Mouse (Mus musculus): ENCODE measurements around the gene Gstm7. TPM values are rescaled to one million over a fixed set of nuclear protein-coding genes. Genes with fewer than 3 reads are reported as not detected.

The Gstm7 gene
- polyA plus RNA-seq, 1 experiment from 2014 or later: 54.6 TPM

GRCm38 (mm10) chr3:107941261-107941660 is 9.6 kb upstream of the Gstm7 start:
- H3K27ac ChIP-seq: no peak overlapping the region
- 0 out of 2 replicates have a peak, but pooled peaks cover 6% of the 10 kb centered on the region for H3K4me1 ChIP-seq (replicated peaks; ENCODE audit: control insufficient read depth, insufficient read depth, low read length)
- no peaks in the 10 kb centered on the region for H3K36me3 ChIP-seq (replicated peaks; ENCODE audit: control insufficient read depth, insufficient read depth)
- ATAC-seq (ENCODE audit: low FRiP score) (no peak), DNase-seq (ENCODE audit: low spot score) (no peak)
- no peaks in the 10 kb centered on the region for H3K9me3 ChIP-seq (ENCODE audit: control insufficient read depth, low read length)
- H3K9ac ChIP-seq: no peak overlapping the region
- WGBS: 60% methylated on average over 4 of the region's 4 CpGs
- no peak overlapping the region for H3K4me2 ChIP-seq (replicated peaks)
- H3K4me3 ChIP-seq (replicated peaks; ENCODE audit: low read length): no peak overlapping the region
- no peaks in the 10 kb centered on the region for H3K27me3 ChIP-seq (ENCODE audit: control insufficient read depth, insufficient read depth, low read length)

GRCm38 (mm10) chr3:107940524-107940923 is 8.9 kb upstream of the Gstm7 start:
- H3K9ac ChIP-seq: no peak overlapping the region
- H3K4me1 ChIP-seq (replicated peaks; ENCODE audit: control insufficient read depth, insufficient read depth, low read length): 0 out of 2 replicates have a peak, but pooled peaks cover 6% of the 10 kb centered on the region
- H3K27me3 ChIP-seq (ENCODE audit: control insufficient read depth, insufficient read depth, low read length): no peaks in the 10 kb centered on the region
- ATAC-seq (ENCODE audit: low FRiP score) (no peak), DNase-seq (ENCODE audit: low spot score) (no peak)
- no peak overlapping the region for H3K4me2 ChIP-seq (replicated peaks)
- H3K36me3 ChIP-seq (replicated peaks; ENCODE audit: control insufficient read depth, insufficient read depth): no peaks in the 10 kb centered on the region
- H3K27ac ChIP-seq: no peak overlapping the region
- 77% methylated on average over 7 of the region's 7 CpGs for WGBS
- no peak overlapping the region for H3K4me3 ChIP-seq (replicated peaks; ENCODE audit: low read length)
- H3K9me3 ChIP-seq (ENCODE audit: control insufficient read depth, low read length): no peaks in the 10 kb centered on the region

DNA sequence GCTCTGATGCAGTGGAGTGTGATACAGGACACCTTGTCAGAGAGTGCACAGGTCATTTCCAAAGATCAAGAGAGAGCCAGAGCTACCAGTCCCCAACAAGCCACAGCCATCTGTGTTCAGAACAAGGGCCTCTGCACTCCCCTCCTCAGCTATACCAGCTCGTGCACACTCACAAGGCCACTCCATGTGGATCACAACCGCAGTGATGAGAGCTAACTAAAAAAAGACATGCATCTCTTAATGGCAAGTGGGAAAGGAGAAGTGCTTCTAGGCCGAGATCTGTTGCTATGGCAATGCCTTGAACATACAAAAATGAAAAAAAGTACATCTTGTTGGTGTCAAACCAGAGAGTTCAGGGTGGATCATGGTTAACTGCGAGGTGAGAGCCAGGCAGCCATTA is 8.2 kb upstream of the Gstm7 start:
- DNase-seq (ENCODE audit: low spot score) (no peak), ATAC-seq (ENCODE audit: low FRiP score) (no peak)
- H3K27ac ChIP-seq: no peak overlapping the region
- no peaks in the 10 kb centered on the region for H3K27me3 ChIP-seq (ENCODE audit: control insufficient read depth, insufficient read depth, low read length)
- H3K9me3 ChIP-seq (ENCODE audit: control insufficient read depth, low read length): no peaks in the 10 kb centered on the region
- H3K4me1 ChIP-seq (replicated peaks; ENCODE audit: control insufficient read depth, insufficient read depth, low read length): 0 out of 2 replicates have a peak, but pooled peaks cover 6% of the 10 kb centered on the region
- H3K9ac ChIP-seq: no peak overlapping the region
- H3K4me2 ChIP-seq (replicated peaks): no peak overlapping the region
- 60% methylated on average over 4 of the region's 4 CpGs for WGBS
- H3K4me3 ChIP-seq (replicated peaks; ENCODE audit: low read length): no peak overlapping the region
- H3K36me3 ChIP-seq (replicated peaks; ENCODE audit: control insufficient read depth, insufficient read depth): no peaks in the 10 kb centered on the region

GRCm38 (mm10) chr3:107939403-107939802 is 7.8 kb upstream of the Gstm7 start:
- 46% methylated on average over 3 of the region's 3 CpGs for WGBS
- H3K9ac ChIP-seq: no peak overlapping the region
- H3K27me3 ChIP-seq (ENCODE audit: control insufficient read depth, insufficient read depth, low read length): no peaks in the 10 kb centered on the region
- no peaks in the 10 kb centered on the region for H3K9me3 ChIP-seq (ENCODE audit: control insufficient read depth, low read length)
- DNase-seq (ENCODE audit: low spot score) (no peak), ATAC-seq (ENCODE audit: low FRiP score) (no peak)
- H3K27ac ChIP-seq: no peak overlapping the region
- 0 out of 2 replicates have a peak, but pooled peaks cover 6% of the 10 kb centered on the region for H3K4me1 ChIP-seq (replicated peaks; ENCODE audit: control insufficient read depth, insufficient read depth, low read length)
- no peaks in the 10 kb centered on the region for H3K36me3 ChIP-seq (replicated peaks; ENCODE audit: control insufficient read depth, insufficient read depth)
- H3K4me3 ChIP-seq (replicated peaks; ENCODE audit: low read length): no peak overlapping the region
- H3K4me2 ChIP-seq (replicated peaks): no peak overlapping the region

DNA sequence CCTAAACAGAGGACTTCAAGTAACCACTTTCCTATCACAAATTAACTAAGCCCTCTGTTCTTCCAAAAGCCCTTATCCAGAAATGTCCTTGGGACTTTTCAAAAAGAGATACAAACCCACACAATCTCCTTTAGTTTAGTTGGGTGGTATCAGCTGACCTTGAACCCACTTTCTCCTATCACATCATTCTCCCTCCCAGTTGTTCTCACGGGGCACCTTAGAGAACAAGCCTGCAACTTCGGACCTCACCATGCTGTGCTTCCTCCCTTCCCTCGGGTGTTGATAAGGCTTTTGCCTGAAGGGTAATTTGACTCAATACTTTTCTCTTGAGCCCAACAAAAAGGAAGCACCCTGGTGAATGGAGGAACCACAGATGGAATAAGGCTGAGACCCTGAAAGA is 4.3 kb upstream of the Gstm7 start:
- WGBS: 78% methylated on average over 3 of the region's 3 CpGs
- Histone ChIP-seq H3K9me3 (ENCODE audit: control insufficient read depth, low read length) (no peaks in the 10 kb centered on the region), H3K4me1 (replicated peaks; ENCODE audit: control insufficient read depth, insufficient read depth, low read length) (peaks cover 6% of the 10 kb centered on the region; the same call in 1 of the 2 replicates), H3K27me3 (ENCODE audit: control insufficient read depth, insufficient read depth, low read length) (no peaks in the 10 kb centered on the region), H3K4me2 (replicated peaks) (no peak overlapping the region), H3K36me3 (replicated peaks; ENCODE audit: control insufficient read depth, insufficient read depth) (no peaks in the 10 kb centered on the region), H3K9ac (no peak overlapping the region), H3K27ac (no peak overlapping the region), H3K4me3 (replicated peaks; ENCODE audit: low read length) (no peak overlapping the region)
- no peak for DNase-seq (ENCODE audit: low spot score)
- no peak for ATAC-seq (ENCODE audit: low FRiP score)

- Histone ChIP-seq H3K4me1 (replicated peaks; ENCODE audit: control insufficient read depth, insufficient read depth, low read length) (peaks cover 12% of the 10 kb centered on the region; the same call in 1 of the 2 replicates), H3K4me3 (replicated peaks; ENCODE audit: low read length) (no peak overlapping the region), H3K9me3 (ENCODE audit: control insufficient read depth, low read length) (no peaks in the 10 kb centered on the region), H3K27me3 (ENCODE audit: control insufficient read depth, insufficient read depth, low read length) (no peaks in the 10 kb centered on the region), H3K9ac (no peak overlapping the region), H3K4me2 (replicated peaks) (no peak overlapping the region), H3K27ac (no peak overlapping the region), H3K36me3 (replicated peaks; ENCODE audit: control insufficient read depth, insufficient read depth) (no peaks in the 10 kb centered on the region)
- ATAC-seq (ENCODE audit: low FRiP score) (no peak), DNase-seq (ENCODE audit: low spot score) (no peak)
- WGBS: 88% methylated on average over 3 of the region's 3 CpGs
Observed at GRCm38 (mm10) chr3:107935268-107935667, 3.7 kb upstream of the Gstm7 start.

GRCm38 (mm10) chr3:107932128-107932527 is 511 bp upstream of the Gstm7 start:
- H3K4me2 ChIP-seq (replicated peaks): no peak overlapping the region

DNA sequence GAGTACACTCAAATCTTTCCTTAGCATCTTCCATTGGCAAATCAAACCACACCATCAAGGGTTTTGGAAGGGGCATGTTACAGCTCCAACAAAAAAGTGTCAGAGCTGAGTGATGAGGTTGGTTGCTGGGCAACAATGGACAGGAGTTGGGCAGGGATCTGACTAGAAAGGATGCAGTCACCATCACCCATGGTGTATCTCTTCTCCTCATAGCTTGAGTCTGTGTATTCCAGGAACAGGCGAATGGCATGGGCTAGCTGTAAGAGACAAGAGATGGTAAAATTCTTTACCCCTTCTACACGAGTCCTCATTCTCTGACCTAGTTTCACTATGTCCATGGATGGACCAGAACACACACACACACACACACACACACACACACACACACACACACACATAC is 483 bp downstream of the Gstm7 start:
- Histone ChIP-seq H3K4me3 (replicated peaks; ENCODE audit: low read length) (peak overlapping the region; percentile 20), H3K27me3 (ENCODE audit: control insufficient read depth, insufficient read depth, low read length) (no peaks in the 10 kb centered on the region), H3K36me3 (replicated peaks; ENCODE audit: control insufficient read depth, insufficient read depth) (no peaks in the 10 kb centered on the region), H3K4me1 (replicated peaks; ENCODE audit: control insufficient read depth, insufficient read depth, low read length) (peaks cover 13% of the 10 kb centered on the region; the same call in 1 of the 2 replicates), H3K27ac (peak overlapping the region; percentile 74), H3K4me2 (replicated peaks) (peak overlapping the region; percentile 44), H3K9ac (0 out of 2 replicates have a peak overlapping the region, but pooled peaks have one; percentile 1), H3K9me3 (ENCODE audit: control insufficient read depth, low read length) (no peaks in the 10 kb centered on the region)
- ATAC-seq (ENCODE audit: low FRiP score): no peak
- DNase-seq (ENCODE audit: low spot score): no peak
- WGBS: 66% methylated on average over 2 of the region's 2 CpGs

More at GRCm38 (mm10) chr3:107932128-107932527, 511 bp upstream of the Gstm7 start:
- no peaks in the 10 kb centered on the region for H3K9me3 ChIP-seq (ENCODE audit: control insufficient read depth, low read length)
- no peaks in the 10 kb centered on the region for H3K36me3 ChIP-seq (replicated peaks; ENCODE audit: control insufficient read depth, insufficient read depth)
- no peaks in the 10 kb centered on the region for H3K27me3 ChIP-seq (ENCODE audit: control insufficient read depth, insufficient read depth, low read length)
- 61% methylated on average over 6 of the region's 6 CpGs for WGBS
- DNase-seq (ENCODE audit: low spot score): no peak
- no peak overlapping the region for H3K4me3 ChIP-seq (replicated peaks; ENCODE audit: low read length)
- peaks cover 13% of the 10 kb centered on the region; the same call in 1 of the 2 replicates for H3K4me1 ChIP-seq (replicated peaks; ENCODE audit: control insufficient read depth, insufficient read depth, low read length)
- H3K27ac ChIP-seq: no peak overlapping the region
- no peak overlapping the region for H3K9ac ChIP-seq
- no peak for ATAC-seq (ENCODE audit: low FRiP score)

- DNase-seq (ENCODE audit: low spot score): no peak
- ATAC-seq (ENCODE audit: low FRiP score): no peak
- 89% methylated on average over 4 of the region's 4 CpGs for WGBS
Observed at GRCm38 (mm10) chr3:107929731-107930130, 1.9 kb downstream of the Gstm7 start.

GRCm38 (mm10) chr3:107929243-107929642 is 2.4 kb downstream of the Gstm7 start:
- Histone ChIP-seq H3K36me3 (replicated peaks; ENCODE audit: control insufficient read depth, insufficient read depth) (no peaks in the 10 kb centered on the region), H3K4me1 (replicated peaks; ENCODE audit: control insufficient read depth, insufficient read depth, low read length) (peaks cover 13% of the 10 kb centered on the region; the same call in 1 of the 2 replicates), H3K27me3 (ENCODE audit: control insufficient read depth, insufficient read depth, low read length) (no peaks in the 10 kb centered on the region), H3K4me3 (replicated peaks; ENCODE audit: low read length) (no peak overlapping the region), H3K9me3 (ENCODE audit: control insufficient read depth, low read length) (no peaks in the 10 kb centered on the region), H3K27ac (no peak overlapping the region), H3K9ac (no peak overlapping the region), H3K4me2 (replicated peaks) (no peak overlapping the region)
- WGBS: 89% methylated on average over 4 of the region's 4 CpGs
- no peak for DNase-seq (ENCODE audit: low spot score)
- no peak for ATAC-seq (ENCODE audit: low FRiP score)

More at GRCm38 (mm10) chr3:107929731-107930130, 1.9 kb downstream of the Gstm7 start:
- Histone ChIP-seq H3K4me3 (replicated peaks; ENCODE audit: low read length) (no peak overlapping the region), H3K27ac (no peak overlapping the region), H3K4me2 (replicated peaks) (no peak overlapping the region), H3K9me3 (ENCODE audit: control insufficient read depth, low read length) (no peaks in the 10 kb centered on the region), H3K9ac (no peak overlapping the region), H3K4me1 (replicated peaks; ENCODE audit: control insufficient read depth, insufficient read depth, low read length) (peaks cover 13% of the 10 kb centered on the region; the same call in 1 of the 2 replicates), H3K36me3 (replicated peaks; ENCODE audit: control insufficient read depth, insufficient read depth) (no peaks in the 10 kb centered on the region), H3K27me3 (ENCODE audit: control insufficient read depth, insufficient read depth, low read length) (no peaks in the 10 kb centered on the region)
